Mouse (Mus musculus) liver, embryonic 11.5 days (tissue): ENCODE data around the gene Gtdc1. TPM values are rescaled to one million over a fixed set of nuclear protein-coding genes. Genes with fewer than 3 reads are reported as not detected.

Experiments
- ATAC-seq: fragments of 200-750 bp; cut with Nextera tagmentation; replicated peaks from 2 replicates; pipeline ENCODE4 v1.8.0; 2017; ENCODE audit warnings: moderate number of reproducible peaks, mild to moderate bottlenecking, moderate TSS enrichment, moderate library complexity; ENCODE audit not compliant: low FRiP score
- DNase-seq: peaks from one replicate; pipeline ENCODE4 v3.0.0-alpha.2; 2017; ENCODE audit warnings: low spot score
- H3K27ac ChIP-seq: fragments of 300-500 bp; sonication (generic); 2 replicates; pipeline ENCODE4 v1.5.1; 2014; ENCODE audit warnings: mild to moderate bottlenecking, low read depth, low read length, control low read depth
- H3K27me3 ChIP-seq: fragments of 300-500 bp; sonication (generic); replicated peaks from 2 replicates; pipeline ENCODE4 v1.6.1; 2014; ENCODE audit warnings: low read length, mixed read lengths; ENCODE audit not compliant: control insufficient read depth, insufficient read depth
- H3K36me3 ChIP-seq: fragments of 300-500 bp; sonication (generic); 2 replicates; pipeline ENCODE4 v1.6.1; 2014; ENCODE audit warnings: mild to moderate bottlenecking, low read length, moderate library complexity, mixed read lengths; ENCODE audit not compliant: control insufficient read depth, insufficient read depth
- H3K4me1 ChIP-seq: fragments of 300-500 bp; sonication (generic); replicated peaks from 2 replicates; pipeline ENCODE4 v1.6.1; 2014; ENCODE audit warnings: low read length, mixed read lengths; ENCODE audit not compliant: control insufficient read depth, insufficient read depth
- H3K4me2 ChIP-seq: fragments of 300-500 bp; sonication (generic); 2 replicates; pipeline ENCODE4 v1.6.1; 2014; ENCODE audit warnings: mild to moderate bottlenecking, control low read depth, moderate library complexity
- H3K4me3 ChIP-seq: fragments of 300-500 bp; sonication (generic); 2 replicates; pipeline ENCODE4 v1.5.1; 2014; ENCODE audit warnings: low read depth, low read length, control low read depth
- H3K9ac ChIP-seq: fragments of 300-500 bp; sonication (generic); 2 replicates; pipeline ENCODE4 v1.6.1; 2014; ENCODE audit warnings: low read depth, low read length, control low read depth
- H3K9me3 ChIP-seq: fragments of 300-500 bp; sonication (generic); 2 replicates; pipeline ENCODE4 v1.6.1; 2016; ENCODE audit warnings: low read length, inconsistent platforms, mixed read lengths; ENCODE audit not compliant: control insufficient read depth
- WGBS: fragments of 180-500 bp; shearing (Covaris S2); extraction: QIAGEN DNeasy Blood & Tissue Kit; methylation state at CpG from one replicate; pipeline ENCODE4 v1.1.7; 2014; 5-methylcytosine and 5-hydroxymethylcytosine counted together
- polyA plus RNA-seq: library from polyadenylated mRNA; unstranded; fragments of >200 nt; fragmentation: Nextera tagmentation; extraction: Ambion mirVana; gene quantifications from 2 replicates; pipeline ENCODE4 v1.2.1, GENCODE M21; 2014

Gene Gtdc1
- polyA plus RNA-seq, 1 experiment from 2014 or later = 8.5 TPM

DNA sequence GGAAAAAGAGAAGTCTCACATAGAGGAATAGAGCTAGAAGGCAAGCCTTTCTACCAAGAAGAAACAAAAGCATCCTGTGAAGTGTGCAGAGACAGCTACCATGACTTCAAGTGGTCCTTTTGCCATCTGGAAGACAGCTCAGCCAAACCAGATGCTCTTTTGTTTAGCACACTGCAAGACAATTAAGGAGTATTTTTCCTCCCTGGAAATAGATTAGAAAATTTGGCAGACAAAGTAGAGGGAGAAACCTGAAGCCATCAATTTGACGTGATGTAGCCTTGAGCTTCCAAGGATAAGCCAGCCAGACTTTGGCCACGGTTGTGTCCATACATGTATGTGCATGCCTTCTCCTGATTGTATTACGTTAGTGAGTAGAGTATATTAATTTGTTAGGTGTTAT lies 3.5 kb upstream of the Gtdc1 start:
- H3K27ac ChIP-seq = no peak overlapping the region
- H3K9ac ChIP-seq = no peak overlapping the region
- H3K9me3 ChIP-seq = no peaks in the 10 kb centered on the region
- ATAC-seq = no peak
- peaks cover 2% of the 10 kb centered on the region for H3K4me1 ChIP-seq
- DNase-seq = no peak
- H3K36me3 ChIP-seq = no peaks in the 10 kb centered on the region
- H3K27me3 ChIP-seq = no peaks in the 10 kb centered on the region
- WGBS = 89% methylated on average over 3 of the region's 3 CpGs
- no peak overlapping the region for H3K4me3 ChIP-seq
- no peak overlapping the region for H3K4me2 ChIP-seq

- WGBS = 75% methylated on average over 3 of the region's 3 CpGs
- Histone ChIP-seq H3K4me3 (no peak overlapping the region), H3K27ac (no peak overlapping the region), H3K9ac (no peak overlapping the region), H3K27me3 (no peaks in the 10 kb centered on the region), H3K4me2 (no peak overlapping the region), H3K9me3 (no peaks in the 10 kb centered on the region), H3K4me1 (peaks cover 5% of the 10 kb centered on the region), H3K36me3 (no peaks in the 10 kb centered on the region)
- ATAC-seq (no peak), DNase-seq (no peak)
These were observed 1.2 kb upstream of the Gtdc1 start for GRCm38 (mm10) chr2:44928631-44929030.

DNA sequence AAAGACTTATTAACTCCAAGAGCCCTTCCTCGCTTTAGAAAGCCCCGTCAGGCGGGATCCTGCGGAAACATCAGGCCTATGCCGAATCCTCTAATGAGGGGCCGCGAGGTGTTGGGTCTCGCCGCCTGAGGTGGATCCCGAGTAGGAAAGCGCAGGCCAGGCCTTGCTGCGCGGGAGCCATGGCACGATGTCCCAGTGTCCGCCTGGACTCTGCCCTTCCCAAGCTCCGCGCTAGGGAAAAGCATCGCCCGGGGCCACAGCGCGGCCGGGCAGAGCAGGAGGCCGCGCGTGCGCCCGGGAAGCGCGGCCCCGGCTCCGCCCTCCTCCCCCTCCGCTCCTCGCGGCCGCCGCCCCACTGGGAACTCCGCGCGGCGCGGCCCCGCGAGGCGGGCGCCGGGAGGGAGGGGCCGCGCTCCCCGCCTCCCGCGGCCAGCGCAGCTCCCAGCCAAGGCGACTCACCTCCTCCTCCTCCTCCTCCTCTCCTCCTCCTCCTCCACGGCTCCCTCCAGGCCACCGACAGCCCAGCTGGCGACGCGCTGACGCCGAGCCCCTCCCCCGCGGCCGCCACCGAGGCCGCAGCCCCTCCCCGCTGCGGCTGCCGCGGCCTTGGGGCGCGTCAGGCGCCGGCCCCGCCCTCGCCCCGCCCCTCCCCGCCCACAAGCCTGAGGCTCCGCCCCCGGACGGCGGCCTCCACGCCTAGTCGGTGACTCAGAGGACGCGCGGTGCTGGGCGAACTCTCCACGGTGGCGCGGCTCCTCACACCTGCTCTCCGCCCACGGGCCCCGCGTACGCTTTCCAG lies 575 bp downstream of the Gtdc1 start:
- Histone ChIP-seq H3K4me2 (peak overlapping the region; percentile 79), H3K4me1 (peaks cover 8% of the 10 kb centered on the region), H3K9me3 (no peaks in the 10 kb centered on the region), H3K9ac (peak overlapping the region; percentile 83), H3K27ac (peak overlapping the region; percentile 86), H3K36me3 (no peaks in the 10 kb centered on the region), H3K27me3 (no peaks in the 10 kb centered on the region), H3K4me3 (peak overlapping the region; percentile 71)
- peak; percentile 89 for DNase-seq
- WGBS = under 1% methylated on average over 51 of the region's 95 CpGs
- ATAC-seq = peak; percentile 95

- Histone ChIP-seq H3K4me3 (peak overlapping the region; percentile 71), H3K27ac (peak overlapping the region; percentile 86), H3K27me3 (no peaks in the 10 kb centered on the region), H3K4me2 (peak overlapping the region; percentile 79), H3K4me1 (peaks cover 8% of the 10 kb centered on the region), H3K36me3 (no peaks in the 10 kb centered on the region), H3K9me3 (no peaks in the 10 kb centered on the region), H3K9ac (peak overlapping the region; percentile 83)
- DNase-seq (no peak), ATAC-seq (no peak)
- WGBS = under 1% methylated on average over 17 of the region's 17 CpGs
These were observed 1.2 kb downstream of the Gtdc1 start for GRCm38 (mm10) chr2:44926167-44926682.

DNA sequence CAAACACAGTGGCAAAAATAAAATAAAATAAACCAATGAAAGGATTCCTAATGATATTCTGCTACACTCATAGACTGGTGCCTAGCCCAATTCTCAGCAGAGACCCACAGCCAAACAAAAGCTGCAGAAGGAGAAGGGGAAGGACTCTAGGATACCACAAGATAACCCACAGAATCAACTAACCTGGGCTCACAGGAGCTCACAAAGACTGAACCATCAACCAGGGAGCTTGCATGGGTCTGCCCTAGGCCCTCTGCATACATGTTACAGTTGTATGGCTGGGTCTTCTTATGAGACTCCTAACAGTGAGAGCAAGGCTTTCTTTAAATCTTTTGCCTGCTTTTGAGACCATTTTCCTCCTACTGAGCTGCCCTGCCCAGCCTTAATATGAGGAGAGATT lies 2.8 kb downstream of the Gtdc1 start:
- DNase-seq (no peak), ATAC-seq (no peak)
- Histone ChIP-seq H3K4me2 (no peak overlapping the region), H3K4me1 (peaks cover 8% of the 10 kb centered on the region), H3K9me3 (no peaks in the 10 kb centered on the region), H3K36me3 (no peaks in the 10 kb centered on the region), H3K27me3 (no peaks in the 10 kb centered on the region), H3K27ac (no peak overlapping the region), H3K4me3 (no peak overlapping the region), H3K9ac (no peak overlapping the region)

GRCm38 (mm10) chr2:44923056-44923883 lies 4.2 kb downstream of the Gtdc1 start:
- DNase-seq (no peak), ATAC-seq (no peak)
- 82% methylated on average over 8 of the region's 8 CpGs for WGBS
- Histone ChIP-seq H3K4me1 (peaks cover 8% of the 10 kb centered on the region), H3K27me3 (no peaks in the 10 kb centered on the region), H3K27ac (no peak overlapping the region), H3K4me3 (no peak overlapping the region), H3K9ac (no peak overlapping the region), H3K4me2 (no peak overlapping the region), H3K9me3 (no peaks in the 10 kb centered on the region), H3K36me3 (no peaks in the 10 kb centered on the region)

DNA sequence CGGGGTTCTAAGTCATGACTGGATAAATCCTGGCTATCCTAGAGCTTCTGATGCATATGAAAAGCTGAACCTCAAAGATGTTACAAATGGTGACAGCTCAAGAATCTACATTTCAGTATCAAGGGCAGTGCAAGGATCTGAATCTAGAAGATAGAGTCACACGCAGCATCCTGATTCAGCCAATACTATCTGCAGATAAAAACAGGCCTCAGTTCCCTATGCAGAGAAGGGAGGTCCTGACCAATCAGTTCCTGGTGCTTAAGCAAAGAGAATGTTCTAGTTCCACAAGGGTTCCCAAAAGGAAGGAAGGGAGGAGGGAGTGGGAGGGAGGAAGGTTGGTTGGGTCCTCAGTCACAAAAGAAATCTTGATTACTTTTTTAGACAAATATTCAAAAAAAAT lies 5.0 kb downstream of the Gtdc1 start:
- H3K36me3 ChIP-seq = no peaks in the 10 kb centered on the region
- no peak overlapping the region for H3K4me3 ChIP-seq
- peaks cover 8% of the 10 kb centered on the region for H3K4me1 ChIP-seq
- ATAC-seq = no peak
- no peak overlapping the region for H3K4me2 ChIP-seq
- H3K27ac ChIP-seq = no peak overlapping the region
- no peak for DNase-seq
- no peak overlapping the region for H3K9ac ChIP-seq
- H3K27me3 ChIP-seq = no peaks in the 10 kb centered on the region
- WGBS = 77% methylated on average over 2 of the region's 2 CpGs
- H3K9me3 ChIP-seq = no peaks in the 10 kb centered on the region

DNA sequence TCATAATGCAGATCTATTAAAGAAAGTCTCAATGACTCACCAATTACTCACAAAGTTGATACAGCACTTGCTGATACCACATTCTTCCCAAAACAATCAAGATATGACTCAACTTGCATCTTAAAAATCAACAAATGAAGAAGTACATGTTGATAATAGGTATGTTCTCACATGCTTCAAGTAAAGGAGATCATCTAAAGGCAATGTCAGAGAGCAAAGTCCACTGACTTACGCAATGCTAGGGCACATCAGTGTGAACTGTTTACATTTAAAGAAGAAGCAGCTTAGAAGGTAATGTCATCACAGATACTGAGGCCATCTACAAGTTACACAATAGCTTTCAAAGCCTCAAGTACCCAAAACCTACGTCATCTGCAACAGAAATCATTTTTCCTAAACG lies 7.0 kb downstream of the Gtdc1 start:
- 64% methylated on average over 3 of the region's 3 CpGs for whole genome bisulfite sequencing
- DNase-seq = no peak

More for the DNA sequence above, 7.0 kb downstream of the Gtdc1 start:
- peaks cover 2% of the 10 kb centered on the region for H3K4me1 ChIP-seq
- no peak overlapping the region for H3K4me3 ChIP-seq
- H3K27ac ChIP-seq = no peak overlapping the region
- no peaks in the 10 kb centered on the region for H3K27me3 ChIP-seq
- no peak overlapping the region for H3K9ac ChIP-seq
- H3K9me3 ChIP-seq = no peaks in the 10 kb centered on the region
- H3K4me2 ChIP-seq = no peak overlapping the region
- ATAC-seq = no peak
- H3K36me3 ChIP-seq = no peaks in the 10 kb centered on the region
